Mouse (Mus musculus) thymus, adult 2 months (tissue): ENCODE measurements around the gene Repin1. TPM values are rescaled to one million over a fixed set of nuclear protein-coding genes. Genes with fewer than 3 reads are reported as not detected.

Experiments
- DNase-seq: peaks from one replicate; pipeline ENCODE4 v3.0.0; 2021
- H3K27ac ChIP-seq: fragments of 200-500 bp; 2 replicates; pipeline ENCODE4 v1.5.1; 2012; ENCODE audit warnings: low read length, control low read depth; ENCODE audit not compliant: control insufficient read depth, insufficient read depth
- H3K27me3 ChIP-seq: fragments of 200-500 bp; 2 replicates; pipeline ENCODE4 v1.6.1; 2012; ENCODE audit warnings: mild to moderate bottlenecking, low read length, moderate library complexity, mixed read lengths; ENCODE audit not compliant: control insufficient read depth, insufficient read depth
- H3K36me3 ChIP-seq: fragments of 200-500 bp; 2 replicates; pipeline ENCODE4 v1.6.1; 2012; ENCODE audit warnings: mild to moderate bottlenecking, low read length, moderate library complexity; ENCODE audit not compliant: control insufficient read depth, insufficient read depth
- H3K4me1 ChIP-seq: fragments of 200-500 bp; replicated peaks from 2 replicates; pipeline ENCODE4 v1.6.1; 2012; ENCODE audit warnings: low read length; ENCODE audit not compliant: control insufficient read depth, insufficient read depth
- H3K4me3 ChIP-seq: fragments of 200-500 bp; 2 replicates; pipeline ENCODE4 v1.5.1; 2012; ENCODE audit warnings: mild to moderate bottlenecking, low read length, control low read depth, moderate library complexity; ENCODE audit not compliant: control insufficient read depth, insufficient read depth
- CTCF ChIP-seq: fragments of 200-500 bp; IDR thresholded peaks from 2 replicates; pipeline ENCODE4 v1.5.1; 2012; ENCODE audit warnings: mild to moderate bottlenecking, control low read depth, low read length, moderate library complexity, borderline replicate concordance; ENCODE audit not compliant: control insufficient read depth, poor library complexity, insufficient read depth; ENCODE audit errors: extremely low read depth
- POLR2A ChIP-seq: fragments of 200-500 bp; IDR thresholded peaks from 2 replicates; pipeline ENCODE4 v1.6.1; 2012; ENCODE audit warnings: mild to moderate bottlenecking, low read length, control low read depth, moderate library complexity; ENCODE audit not compliant: control insufficient read depth, poor library complexity, insufficient read depth; ENCODE audit errors: extremely low read depth
- WGBS: fragments of 180-500 bp; shearing (Covaris S2); methylation state at CpG from one replicate; pipeline ENCODE4 v1.1.7; 2018; 5-methylcytosine and 5-hydroxymethylcytosine counted together
- polyA plus RNA-seq: library from polyadenylated mRNA; depleted of rRNA; stranded (reverse); fragments of >200 nt; gene quantifications from 2 replicates; pipeline ENCODE4 v1.2.3, GENCODE M21; 2012

Repin1 gene
- polyA plus RNA-seq, 1 experiment: 35.3 TPM

- 95% methylated on average over 8 of the region's 8 CpGs for WGBS
Measured at GRCm38 (mm10) chr6:48630831-48631230, 37.1 kb downstream of the Repin1 start.

GRCm38 (mm10) chr6:48635105-48635504 is 41.4 kb downstream of the Repin1 start:
- TF ChIP-seq CTCF: no peak
- no peak for TF ChIP-seq POLR2A
- no peak overlapping the region for H3K27ac ChIP-seq
- H3K36me3 ChIP-seq: no peaks in the 10 kb centered on the region
- H3K27me3 ChIP-seq: no peaks in the 10 kb centered on the region
- 96% methylated on average over 2 of the region's 2 CpGs for WGBS
- no peak overlapping the region for H3K4me3 ChIP-seq
- no peak for DNase-seq
- no peaks in the 10 kb centered on the region for H3K4me1 ChIP-seq

More at GRCm38 (mm10) chr6:48630831-48631230, 37.1 kb downstream of the Repin1 start:
- TF ChIP-seq CTCF (no peak), POLR2A (no peak)
- DNase-seq: no peak
- Histone ChIP-seq H3K27ac (no peak overlapping the region), H3K27me3 (no peaks in the 10 kb centered on the region), H3K4me3 (no peak overlapping the region), H3K36me3 (no peaks in the 10 kb centered on the region), H3K4me1 (peaks cover 22% of the 10 kb centered on the region)

- H3K27ac ChIP-seq: no peak overlapping the region
- no peaks in the 10 kb centered on the region for H3K27me3 ChIP-seq
- no peak overlapping the region for H3K4me3 ChIP-seq
- H3K4me1 ChIP-seq: no peaks in the 10 kb centered on the region
- no peak for TF ChIP-seq CTCF
- TF ChIP-seq POLR2A: no peak
- no peaks in the 10 kb centered on the region for H3K36me3 ChIP-seq
- no peak for DNase-seq
- WGBS: 93% methylated on average over 6 of the region's 6 CpGs
Measured at GRCm38 (mm10) chr6:48636515-48636914, 42.8 kb downstream of the Repin1 start.

DNA sequence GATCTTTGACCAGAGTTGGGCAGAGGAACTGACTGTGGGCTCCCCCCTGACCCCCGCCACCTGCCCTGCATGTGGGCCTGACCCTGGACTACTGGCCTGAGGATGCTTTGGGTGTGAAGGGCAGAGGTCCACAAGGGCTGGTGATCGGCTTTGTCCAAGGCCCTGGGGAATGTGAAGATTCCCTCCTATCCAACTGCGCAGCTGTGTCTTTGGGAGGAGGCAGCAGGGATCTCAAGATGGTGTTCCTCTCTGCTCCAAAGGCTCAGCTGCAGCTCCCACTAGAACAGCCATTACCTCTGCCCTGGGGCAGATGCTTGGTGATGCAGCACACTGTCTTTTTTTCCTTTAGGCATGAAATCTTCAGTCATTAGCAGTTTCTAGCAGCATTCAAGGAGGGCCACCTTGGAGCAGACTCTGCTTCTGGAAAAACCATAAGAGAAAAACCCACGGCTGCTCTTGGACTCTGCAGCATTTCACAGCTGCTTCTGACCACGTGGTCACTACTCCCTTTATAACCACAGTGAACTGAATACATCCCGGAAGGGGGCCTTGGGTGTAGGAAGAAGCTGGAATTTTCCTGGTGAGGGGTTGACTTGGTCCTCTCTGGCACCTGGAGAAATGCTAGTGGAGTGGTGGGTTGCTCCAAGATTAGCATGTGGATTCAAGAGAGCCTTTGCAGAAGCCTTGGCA is 44.3 kb downstream of the Repin1 start:
- H3K27me3 ChIP-seq: no peaks in the 10 kb centered on the region
- TF ChIP-seq POLR2A (no peak), CTCF (no peak)
- H3K4me1 ChIP-seq: no peaks in the 10 kb centered on the region
- H3K27ac ChIP-seq: no peak overlapping the region
- H3K36me3 ChIP-seq: no peaks in the 10 kb centered on the region
- WGBS: 81% methylated on average over 6 of the region's 6 CpGs
- no peak for DNase-seq
- H3K4me3 ChIP-seq: no peak overlapping the region

DNA sequence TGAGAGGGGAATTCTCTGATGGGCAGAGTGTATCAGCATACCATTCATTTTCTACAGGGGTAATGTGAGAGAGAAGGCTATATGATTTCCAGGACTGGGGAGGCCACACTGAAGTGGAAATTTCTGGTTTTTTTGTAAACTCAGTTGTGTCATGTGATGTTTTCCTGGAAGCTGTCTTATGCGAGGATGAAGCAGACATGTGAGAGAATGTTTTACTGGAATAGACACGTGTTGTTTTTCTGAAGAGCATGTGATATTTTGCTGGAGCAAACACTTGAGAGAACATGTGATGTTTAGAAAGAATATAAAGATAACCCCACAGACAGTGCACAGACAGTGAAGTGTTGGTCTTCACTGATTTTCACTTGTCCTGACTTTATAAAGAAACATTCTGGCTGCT is 44.9 kb downstream of the Repin1 start:
- TF ChIP-seq POLR2A (no peak), CTCF (no peak)
- H3K36me3 ChIP-seq: no peaks in the 10 kb centered on the region
- no peak overlapping the region for H3K27ac ChIP-seq
- no peaks in the 10 kb centered on the region for H3K4me1 ChIP-seq
- H3K27me3 ChIP-seq: no peaks in the 10 kb centered on the region
- WGBS: 80% methylated on average over 2 of the region's 2 CpGs
- DNase-seq: no peak
- no peak overlapping the region for H3K4me3 ChIP-seq

- H3K4me3 ChIP-seq: no peak overlapping the region
- H3K27ac ChIP-seq: no peak overlapping the region
- H3K27me3 ChIP-seq: no peaks in the 10 kb centered on the region
- 90% methylated on average over 6 of the region's 6 CpGs for WGBS
- 0 out of 2 replicates have a peak, but pooled peaks cover 3% of the 10 kb centered on the region for H3K4me1 ChIP-seq
- H3K36me3 ChIP-seq: no peaks in the 10 kb centered on the region
- no peak for DNase-seq
- no peak for TF ChIP-seq POLR2A
- TF ChIP-seq CTCF: no peak
Measured at GRCm38 (mm10) chr6:48641391-48641790, 47.7 kb downstream of the Repin1 start.

DNA sequence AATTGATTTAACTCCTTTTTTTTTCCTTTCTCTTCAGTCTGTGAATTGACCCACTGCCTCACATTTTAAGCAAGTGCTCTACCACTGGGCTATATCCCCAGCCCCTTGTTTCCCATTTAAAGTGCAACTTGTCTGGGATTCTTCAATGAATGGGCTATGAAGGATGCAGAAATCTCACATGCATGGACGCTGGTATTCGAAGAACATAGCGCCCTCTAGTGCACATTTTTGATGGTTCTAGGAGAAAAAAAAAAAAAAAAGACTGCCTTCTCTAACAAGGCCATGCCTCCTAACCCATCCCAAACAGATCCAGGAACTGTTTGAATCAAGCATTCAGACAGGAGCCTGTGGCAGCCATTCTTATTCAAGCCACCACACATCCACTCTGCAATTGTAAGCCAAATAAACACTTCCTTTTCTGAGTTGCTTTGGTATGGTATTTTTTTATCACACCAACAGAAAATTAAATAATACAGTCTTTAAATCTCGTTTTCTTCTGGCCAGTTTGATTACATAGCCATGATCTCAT is 49.1 kb downstream of the Repin1 start:
- H3K36me3 ChIP-seq: no peaks in the 10 kb centered on the region
- no peak for DNase-seq
- H3K27ac ChIP-seq: no peak overlapping the region
- H3K27me3 ChIP-seq: no peaks in the 10 kb centered on the region
- 22% methylated on average over 4 of the region's 4 CpGs for WGBS
- TF ChIP-seq POLR2A: no peak
- TF ChIP-seq CTCF: no peak
- H3K4me1 ChIP-seq: peaks cover 4% of the 10 kb centered on the region
- no peak overlapping the region for H3K4me3 ChIP-seq
